Mouse (Mus musculus) limb, embryonic 15.5 days (tissue): ENCODE measurements around the gene Sfswap. TPM values are rescaled to one million over a fixed set of nuclear protein-coding genes. Genes with fewer than 3 reads are reported as not detected.

Source experiments
- ATAC-seq: fragments of 200-750 bp; cut with Nextera tagmentation; 2 replicates; pipeline ENCODE4 v1.8.0; 2017; ENCODE audit warnings: low read depth, moderate TSS enrichment; ENCODE audit not compliant: insufficient number of reproducible peaks, low FRiP score, low TSS enrichment
- H3K27ac ChIP-seq: fragments of 300-500 bp; sonication (generic); 2 replicates; pipeline ENCODE4 v1.5.1; 2015; ENCODE audit warnings: moderate library complexity, mild to moderate bottlenecking, inconsistent platforms
- H3K27me3 ChIP-seq: fragments of 300-500 bp; sonication (generic); 2 replicates; pipeline ENCODE4 v1.6.1; 2015; ENCODE audit warnings: inconsistent platforms
- H3K36me3 ChIP-seq: fragments of 300-500 bp; sonication (generic); 2 replicates; pipeline ENCODE4 v1.6.1; 2015; ENCODE audit warnings: inconsistent platforms
- H3K4me1 ChIP-seq: fragments of 300-500 bp; sonication (generic); 2 replicates; pipeline ENCODE4 v1.6.1; 2015; ENCODE audit warnings: inconsistent platforms
- H3K4me2 ChIP-seq: fragments of 300-500 bp; sonication (generic); 2 replicates; pipeline ENCODE4 v1.6.1; 2015; ENCODE audit warnings: mild to moderate bottlenecking, inconsistent platforms
- H3K4me3 ChIP-seq: fragments of 300-500 bp; sonication (generic); 2 replicates; pipeline ENCODE4 v1.5.1; 2015; ENCODE audit warnings: mild to moderate bottlenecking, inconsistent platforms
- H3K9ac ChIP-seq: fragments of 300-500 bp; sonication (generic); 2 replicates; pipeline ENCODE4 v1.6.1; 2015; ENCODE audit warnings: inconsistent platforms
- H3K9me3 ChIP-seq: fragments of 300-500 bp; sonication (generic); 2 replicates; pipeline ENCODE4 v1.6.1; 2016; ENCODE audit warnings: inconsistent platforms
- WGBS: fragments of 180-500 bp; shearing (Covaris S2); methylation state at CpG from one replicate; pipeline ENCODE4 v1.1.7; 2015; 5-methylcytosine and 5-hydroxymethylcytosine counted together
- polyA plus RNA-seq: library from polyadenylated mRNA; unstranded; fragments of >200 nt; fragmentation: Nextera tagmentation; extraction: Ambion mirVana; gene quantifications from 2 replicates; pipeline ENCODE4 v1.2.1, GENCODE M21; 2015

Sfswap gene
- polyA plus RNA-seq, 1 experiment from 2014 or later = 41.0 TPM

- ATAC-seq = no peak
- Histone ChIP-seq H3K4me3 (no peak overlapping the region), H3K36me3 (no peaks in the 10 kb centered on the region), H3K9me3 (no peaks in the 10 kb centered on the region), H3K27me3 (no peaks in the 10 kb centered on the region), H3K4me2 (no peak overlapping the region), H3K9ac (no peak overlapping the region), H3K27ac (no peak overlapping the region), H3K4me1 (peaks cover 5% of the 10 kb centered on the region; the same call in 1 of the 2 replicates)
- WGBS = 9% methylated on average over 10 of the region's 10 CpGs
Measured at GRCm38 (mm10) chr5:129489879-129490278, 11.1 kb upstream of the Sfswap start.

- ATAC-seq = no peak
- no peaks in the 10 kb centered on the region for H3K9me3 ChIP-seq
- H3K4me3 ChIP-seq = peak overlapping the region; percentile 100
- under 1% methylated on average over 43 of the region's 44 CpGs for WGBS
- H3K4me2 ChIP-seq = peak overlapping the region; percentile 89
- H3K4me1 ChIP-seq = peaks cover 14% of the 10 kb centered on the region
- peak overlapping the region; percentile 95 for H3K9ac ChIP-seq
- H3K27ac ChIP-seq = 0 out of 2 replicates have a peak overlapping the region, but pooled peaks have one; percentile 17
- H3K36me3 ChIP-seq = peaks cover 28% of the 10 kb centered on the region
- H3K27me3 ChIP-seq = 0 out of 2 replicates have a peak, but pooled peaks cover 3% of the 10 kb centered on the region
Measured at GRCm38 (mm10) chr5:129501671-129502070, 650 bp downstream of the Sfswap start.

GRCm38 (mm10) chr5:129506886-129507285 is 5.9 kb downstream of the Sfswap start:
- WGBS = 87% methylated on average over 4 of the region's 4 CpGs
- Histone ChIP-seq H3K9ac (no peak overlapping the region), H3K27me3 (no peaks in the 10 kb centered on the region), H3K9me3 (no peaks in the 10 kb centered on the region), H3K4me3 (no peak overlapping the region), H3K4me2 (no peak overlapping the region), H3K27ac (no peak overlapping the region), H3K4me1 (peaks cover 14% of the 10 kb centered on the region), H3K36me3 (peaks cover 73% of the 10 kb centered on the region)
- ATAC-seq = no peak

- no peak for ATAC-seq
- H3K4me1 ChIP-seq = 0 out of 2 replicates have a peak, but pooled peaks cover 2% of the 10 kb centered on the region
- peaks cover 88% of the 10 kb centered on the region for H3K36me3 ChIP-seq
- no peak overlapping the region for H3K4me2 ChIP-seq
- H3K27me3 ChIP-seq = no peaks in the 10 kb centered on the region
- no peak overlapping the region for H3K4me3 ChIP-seq
- H3K9me3 ChIP-seq = no peaks in the 10 kb centered on the region
- 82% methylated on average over 4 of the region's 4 CpGs for WGBS
- H3K27ac ChIP-seq = no peak overlapping the region
- no peak overlapping the region for H3K9ac ChIP-seq
Measured at GRCm38 (mm10) chr5:129518180-129518579, 17.2 kb downstream of the Sfswap start.

DNA sequence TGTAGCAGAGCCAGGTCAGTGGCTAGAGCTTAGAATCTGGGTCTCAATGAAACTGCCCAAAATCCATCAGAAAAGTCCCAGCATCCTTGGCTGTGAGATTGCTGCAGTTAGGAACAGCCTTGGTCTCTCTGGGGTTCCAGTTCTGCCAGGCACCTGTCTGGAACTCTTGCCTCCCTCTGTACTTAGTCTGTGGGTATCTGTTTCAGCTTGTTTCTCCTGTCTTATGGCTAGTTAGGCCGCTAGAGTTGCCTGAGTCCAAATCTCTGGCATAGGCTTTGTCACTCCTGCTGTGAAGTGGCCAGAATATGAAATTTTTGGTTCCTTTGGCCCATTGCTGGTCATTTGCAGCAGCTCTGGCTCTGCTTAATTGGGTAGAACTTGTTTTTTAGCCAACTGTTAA is 17.8 kb downstream of the Sfswap start:
- no peaks in the 10 kb centered on the region for H3K9me3 ChIP-seq
- H3K27ac ChIP-seq = no peak overlapping the region
- no peak overlapping the region for H3K4me2 ChIP-seq
- no peak for ATAC-seq
- H3K36me3 ChIP-seq = peaks cover 88% of the 10 kb centered on the region
- H3K27me3 ChIP-seq = no peaks in the 10 kb centered on the region
- no peak overlapping the region for H3K9ac ChIP-seq
- no peak overlapping the region for H3K4me3 ChIP-seq
- H3K4me1 ChIP-seq = 0 out of 2 replicates have a peak, but pooled peaks cover 2% of the 10 kb centered on the region
- WGBS = 88% methylated on average over 1 of the region's 1 CpGs

DNA sequence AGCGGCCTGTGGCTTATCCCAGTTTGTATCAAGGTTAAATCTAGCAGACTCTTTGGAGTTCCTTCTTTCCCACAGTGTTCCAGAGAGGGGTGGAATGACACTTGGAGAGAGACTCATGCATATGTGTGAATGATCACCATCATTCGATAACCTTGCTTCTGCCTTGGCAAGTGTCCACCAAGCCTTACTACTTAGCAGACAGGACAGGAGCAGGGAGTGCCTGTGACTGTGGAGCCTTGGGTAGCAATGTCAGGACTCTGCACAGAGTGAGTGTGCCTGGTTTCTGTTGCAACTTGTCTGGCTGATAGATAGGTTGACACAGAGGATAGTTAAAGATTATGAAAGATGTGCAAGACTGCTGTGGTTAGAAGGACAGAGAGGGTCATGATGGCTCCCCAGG is 18.6 kb downstream of the Sfswap start:
- Histone ChIP-seq H3K4me3 (no peak overlapping the region), H3K4me2 (no peak overlapping the region), H3K27ac (no peak overlapping the region), H3K27me3 (no peaks in the 10 kb centered on the region), H3K9ac (no peak overlapping the region), H3K9me3 (no peaks in the 10 kb centered on the region), H3K36me3 (peaks cover 88% of the 10 kb centered on the region), H3K4me1 (0 out of 2 replicates have a peak, but pooled peaks cover 2% of the 10 kb centered on the region)
- ATAC-seq = no peak
- WGBS = 94% methylated on average over 2 of the region's 2 CpGs

- WGBS = 70% methylated on average over 7 of the region's 7 CpGs
- ATAC-seq = no peak
- no peak overlapping the region for H3K27ac ChIP-seq
- no peak overlapping the region for H3K9ac ChIP-seq
- H3K4me2 ChIP-seq = no peak overlapping the region
- peaks cover 85% of the 10 kb centered on the region for H3K36me3 ChIP-seq
- no peak overlapping the region for H3K4me3 ChIP-seq
- H3K27me3 ChIP-seq = no peaks in the 10 kb centered on the region
- H3K4me1 ChIP-seq = 0 out of 2 replicates have a peak, but pooled peaks cover 2% of the 10 kb centered on the region
- H3K9me3 ChIP-seq = no peaks in the 10 kb centered on the region
Measured at GRCm38 (mm10) chr5:129521501-129521900, 20.5 kb downstream of the Sfswap start.

GRCm38 (mm10) chr5:129521913-129522312 is 20.9 kb downstream of the Sfswap start:
- no peak overlapping the region for H3K27ac ChIP-seq
- H3K9me3 ChIP-seq = no peaks in the 10 kb centered on the region
- no peak overlapping the region for H3K4me3 ChIP-seq
- 62% methylated on average over 3 of the region's 3 CpGs for WGBS
- H3K4me1 ChIP-seq = 0 out of 2 replicates have a peak, but pooled peaks cover 2% of the 10 kb centered on the region
- no peak for ATAC-seq
- no peaks in the 10 kb centered on the region for H3K27me3 ChIP-seq
- H3K4me2 ChIP-seq = no peak overlapping the region
- peaks cover 85% of the 10 kb centered on the region for H3K36me3 ChIP-seq
- no peak overlapping the region for H3K9ac ChIP-seq

DNA sequence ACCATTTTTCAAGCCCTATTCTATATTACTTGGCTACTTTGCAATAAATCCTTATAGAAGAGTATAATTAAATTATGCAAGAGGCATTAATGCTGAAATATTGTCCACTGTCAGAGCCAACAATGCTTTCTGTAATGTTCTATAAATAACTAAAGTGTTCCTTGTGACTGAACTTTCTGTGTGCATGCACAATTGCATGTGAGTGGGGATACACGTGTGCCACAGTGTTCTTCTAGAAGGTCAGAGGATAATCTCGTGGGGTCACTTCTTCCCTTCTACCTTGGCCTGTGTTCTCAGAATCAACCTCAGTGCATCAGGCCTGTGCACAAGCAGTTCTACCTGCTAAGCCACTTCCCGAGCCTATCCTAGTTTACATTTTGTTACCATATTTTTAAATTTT is 22.1 kb downstream of the Sfswap start:
- Histone ChIP-seq H3K4me3 (no peak overlapping the region), H3K4me1 (0 out of 2 replicates have a peak, but pooled peaks cover 2% of the 10 kb centered on the region), H3K9ac (no peak overlapping the region), H3K27ac (no peak overlapping the region), H3K27me3 (no peaks in the 10 kb centered on the region), H3K9me3 (no peaks in the 10 kb centered on the region), H3K4me2 (no peak overlapping the region), H3K36me3 (peaks cover 85% of the 10 kb centered on the region)
- 78% methylated on average over 3 of the region's 3 CpGs for WGBS
- ATAC-seq = no peak

- Histone ChIP-seq H3K4me2 (no peak overlapping the region), H3K27ac (no peak overlapping the region), H3K27me3 (no peaks in the 10 kb centered on the region), H3K9me3 (no peaks in the 10 kb centered on the region), H3K36me3 (peaks cover 80% of the 10 kb centered on the region), H3K9ac (no peak overlapping the region), H3K4me3 (no peak overlapping the region), H3K4me1 (0 out of 2 replicates have a peak, but pooled peaks cover 2% of the 10 kb centered on the region)
- WGBS = 80% methylated on average over 5 of the region's 5 CpGs
- ATAC-seq = no peak
Measured at GRCm38 (mm10) chr5:129524751-129525150, 23.7 kb downstream of the Sfswap start.

DNA sequence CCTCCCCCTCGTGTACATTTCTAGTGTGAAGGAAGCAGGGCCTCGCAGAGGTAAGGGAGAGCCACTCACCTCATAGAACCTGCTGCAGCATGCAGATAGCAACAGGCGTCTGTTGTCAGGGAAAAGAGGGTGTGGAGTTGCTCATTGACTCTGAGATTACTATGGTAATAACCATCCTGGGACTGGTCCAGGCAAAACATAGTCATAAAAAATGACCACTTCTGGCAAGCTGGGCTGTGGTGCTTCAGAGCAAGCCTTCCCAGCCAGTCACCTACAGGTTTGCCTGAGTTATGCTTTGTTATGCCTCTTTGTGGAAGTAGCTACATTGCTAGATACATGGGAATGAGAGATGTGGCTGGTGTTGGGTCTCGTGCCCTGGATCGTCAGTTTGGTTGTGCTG is 26.1 kb downstream of the Sfswap start:
- H3K9me3 ChIP-seq = no peaks in the 10 kb centered on the region
- no peak for ATAC-seq
- H3K4me3 ChIP-seq = no peak overlapping the region
- no peak overlapping the region for H3K9ac ChIP-seq
- WGBS = 87% methylated on average over 5 of the region's 5 CpGs
- H3K27me3 ChIP-seq = no peaks in the 10 kb centered on the region
- H3K4me1 ChIP-seq = no peaks in the 10 kb centered on the region
- H3K27ac ChIP-seq = no peak overlapping the region
- no peak overlapping the region for H3K4me2 ChIP-seq
- peaks cover 82% of the 10 kb centered on the region for H3K36me3 ChIP-seq

GRCm38 (mm10) chr5:129529571-129529970 is 28.6 kb downstream of the Sfswap start:
- Histone ChIP-seq H3K27me3 (no peaks in the 10 kb centered on the region), H3K4me1 (no peaks in the 10 kb centered on the region), H3K4me2 (no peak overlapping the region), H3K9ac (no peak overlapping the region), H3K4me3 (no peak overlapping the region), H3K36me3 (peaks cover 83% of the 10 kb centered on the region), H3K27ac (no peak overlapping the region), H3K9me3 (no peaks in the 10 kb centered on the region)
- ATAC-seq = no peak
- 63% methylated on average over 1 of the region's 1 CpGs for WGBS

DNA sequence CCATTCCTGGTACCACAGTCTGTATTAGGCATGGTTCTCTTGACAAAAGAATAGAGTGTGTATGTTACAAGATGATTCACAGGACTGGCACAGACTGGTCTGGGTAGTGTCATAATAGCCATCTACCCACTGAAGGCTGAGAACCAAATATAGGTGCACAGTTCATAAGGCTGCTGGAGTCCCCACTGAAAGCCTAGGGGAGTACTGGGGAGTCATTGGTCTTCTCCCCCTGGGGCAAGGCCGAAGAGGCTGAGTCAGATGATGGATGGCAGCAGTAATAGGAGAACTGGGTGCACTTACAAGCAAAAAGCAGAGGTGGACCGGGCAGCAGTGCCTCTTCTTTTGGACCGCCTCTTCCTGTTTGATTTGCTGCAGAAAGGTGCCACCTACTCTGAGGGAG is 32.7 kb downstream of the Sfswap start:
- 73% methylated on average over 3 of the region's 3 CpGs for WGBS
- H3K36me3 ChIP-seq = peaks cover 62% of the 10 kb centered on the region

More for the DNA sequence above, 32.7 kb downstream of the Sfswap start:
- Histone ChIP-seq H3K27ac (no peak overlapping the region), H3K4me3 (no peak overlapping the region), H3K27me3 (no peaks in the 10 kb centered on the region), H3K9ac (no peak overlapping the region), H3K4me1 (no peaks in the 10 kb centered on the region), H3K4me2 (no peak overlapping the region), H3K9me3 (no peaks in the 10 kb centered on the region)
- ATAC-seq = no peak
